8 mouse cellular contexts compared by ENCODE assay signal in genomic region chr14:75284193-75284915, GRCm38 (mm10). TPM values are rescaled to one million over a fixed set of nuclear protein-coding genes. Genes with fewer than 3 reads are reported as not detected.
DNase-seq lines count a peak whose midpoint lies in the region; ATAC-seq and TF ChIP-seq lines count a peak whose summit lies in the region.

TSS of gene Zc3h13 (plus strand) at chr14:75284373.

- H3K27me3 ChIP-seq in megakaryocyte, embryonic 14.5 days (replicated peaks): peaks cover 2% of the 10 kb centered on the region

- H3K4me1 ChIP-seq in cortical plate, adult 2 months (ENCODE audit: control insufficient read depth, insufficient read depth, low read length): peaks cover 1% of the 10 kb centered on the region
- H3K4me1 ChIP-seq in megakaryocyte, embryonic 14.5 days: peaks cover 26% of the 10 kb centered on the region

- ATAC-seq in activated CD4-positive, CD25-positive, alpha-beta regulatory T cell, adult 4 months: peak; percentile 93

- no peak for TF ChIP-seq CTCF in cortical plate, adult 2 months (IDR thresholded peaks at IDR 0.05; ENCODE audit: extremely low read depth, insufficient read depth, low read length)

- H3K27ac ChIP-seq in cortical plate, adult 2 months (ENCODE audit: insufficient read depth, low read length): peak within 1 kb of the TSS; percentile 70

- H3K4me3 ChIP-seq in cortical plate, adult 2 months (ENCODE audit: insufficient read depth, low read length): peak within 1 kb of the TSS; percentile 95
- peak within 1 kb of the TSS; percentile 96 for H3K4me3 ChIP-seq in megakaryocyte, embryonic 14.5 days (replicated peaks)

- no peaks in the 10 kb centered on the region for H3K9me3 ChIP-seq in megakaryocyte, embryonic 14.5 days

- DNase-seq in gastrocnemius, adult 8-10 months (ENCODE audit: low spot score in 2 of 2): peak; percentile 90 to 92
- DNase-seq in hindlimb bud, embryonic 11.5 days (ENCODE audit: extremely low spot score, low read depth, low spot score): peak; percentile 85
- DNase-seq in left cerebral cortex, adult 8-10 months (ENCODE audit: low spot score in 2 of 2): peak; percentile 91 to 97
- peak; percentile 96 to 97 for DNase-seq in right cerebral cortex, postnatal 10 days (ENCODE audit: low spot score in 2 of 2)
- peak; percentile 98 for DNase-seq in urinary bladder, postnatal 25 days (ENCODE audit: low spot score)

- peaks cover 2% of the 10 kb centered on the region for H3K36me3 ChIP-seq in megakaryocyte, embryonic 14.5 days (replicated peaks; ENCODE audit: low read length)

- peak; percentile 99 for TF ChIP-seq POLR2A in cortical plate, adult 2 months (IDR thresholded peaks at IDR 0.05; ENCODE audit: extremely low read depth, insufficient read depth, low read length)

RNA-seq across cellular contexts. Expression of gene Zc3h13, which starts in this region (rescaled TPM):
- 10 to 100 TPM; 15.0 to 19.2 TPM for polyA plus RNA-seq in activated CD4-positive, CD25-positive, alpha-beta regulatory T cell, adult 4 months (2017; shearing (Covaris generic))
- polyA plus RNA-seq in cortical plate, adult 2 months (2012; rRNA removed): 32.1 and 33.3 TPM in 2 replicates
- total RNA-seq in gastrocnemius, adult 8-10 months (2022): 10 to 100 TPM; 14.3 to 19.1 (median 17.7) TPM
- total RNA-seq in left cerebral cortex, adult 8-10 months (2022): 10 to 100 TPM; 46.5 to 55.6 (median 49.7) TPM
- 13.4 and 21.4 TPM in 2 replicates for polyA plus RNA-seq in megakaryocyte, embryonic 14.5 days (2012; ENCODE audit: insufficient read depth, low replicate concordance)

Comparison
In these comparisons a context has a peak if more than half of its experiments do, and no peak if none do; other contexts are left out.
1. Peak in every context shown above with its lines: DNase-seq, ATAC-seq, H3K4me3 ChIP-seq and H3K27ac ChIP-seq.